Mouse (Mus musculus) erythroid progenitor cell, adult 5-6 weeks (primary cell): ENCODE measurements around the gene Fn3k. TPM values are rescaled to one million over a fixed set of nuclear protein-coding genes. Genes with fewer than 3 reads are reported as not detected.

ENCODE experiments used
- ATAC-seq: replicated peaks from 2 replicates; pipeline ENCODE4 v1.8.0; 2016; ENCODE audit warnings: moderate number of reproducible peaks, mild to moderate bottlenecking, moderate TSS enrichment, inconsistent platforms; ENCODE audit not compliant: poor library complexity, low FRiP score, severe bottlenecking
- total RNA-seq, 2 experiments: library from RNA; stranded (forward) in 1 of 2; stranded (reverse) in 1 of 2; fragments of 150-400 nt in 1 of 2; fragments of 186-747, 209-891 nt in 1 of 2; gene quantifications; 2 replicates each; pipeline versions ENCODE4 v1.2.3 to v1.2.4; 2015 to 2017; ENCODE audit warnings: low replicate concordance in 2 of 2

Gene Fn3k
- 245 and 327 TPM in 2 replicates for total RNA-seq (2015; ENCODE audit: low replicate concordance)
- total RNA-seq (2017; ENCODE audit: low replicate concordance), result 308 and 310 TPM in 2 replicates

DNA sequence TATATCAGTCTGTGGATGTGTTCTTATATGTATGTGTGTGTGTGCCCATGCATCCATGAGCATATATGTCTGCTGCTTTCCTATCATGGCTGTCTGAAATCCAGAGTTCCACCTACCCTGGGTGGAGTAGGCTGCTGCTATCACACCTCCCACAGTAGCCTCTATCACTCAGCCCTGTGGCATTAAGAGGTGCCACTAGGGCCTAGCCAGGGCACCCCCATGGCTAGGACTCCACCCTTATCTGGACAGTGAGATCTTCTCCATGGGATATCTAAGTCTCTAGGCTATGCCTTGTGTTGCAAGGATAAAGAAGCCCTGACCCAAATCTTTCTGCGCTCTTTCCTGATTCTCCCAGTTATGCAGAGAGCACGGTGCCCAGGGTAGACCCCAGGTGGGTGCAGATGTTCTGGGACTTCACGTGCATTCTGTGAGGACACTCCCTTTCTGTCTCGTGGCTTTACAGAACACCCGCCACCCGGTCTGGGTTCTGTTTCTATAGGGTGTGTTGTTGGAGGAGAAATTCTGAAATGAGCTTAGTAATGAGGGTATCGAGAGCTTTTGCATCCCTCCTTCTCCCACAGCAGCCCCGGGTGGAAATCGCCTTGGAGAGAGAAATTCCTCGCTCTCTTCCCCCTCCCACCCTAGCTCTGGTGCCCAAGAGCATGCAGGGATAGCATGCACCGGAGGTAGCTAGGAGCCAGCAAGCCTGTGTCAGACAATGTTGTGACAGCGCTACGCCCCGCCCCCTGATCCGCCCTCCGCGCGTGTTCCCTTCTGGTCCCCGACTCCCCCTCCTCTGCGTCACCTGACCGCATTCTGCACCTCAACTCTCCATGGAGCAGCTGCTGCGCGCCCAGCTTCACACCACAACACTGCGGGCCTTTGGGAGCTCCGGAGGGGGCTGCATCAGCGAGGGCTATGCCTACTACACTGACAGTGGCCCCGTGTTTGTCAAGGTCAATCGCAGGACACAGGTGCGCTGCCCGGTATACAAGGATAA, at the start of gene Fn3k:
Gene Fn3k, plus strand, starts transcription at position 758 of the 1,000 bp plus-strand sequence.
- ATAC-seq, result peak; percentile 74

GRCm38 (mm10) chr11:121387750-121388553, 46.8 kb upstream of the Fn3k start, which contains the start of gene Rab40b:
Gene Rab40b, minus strand, starts transcription at chr11:121388251.
- ATAC-seq, result peak; percentile 93

DNA sequence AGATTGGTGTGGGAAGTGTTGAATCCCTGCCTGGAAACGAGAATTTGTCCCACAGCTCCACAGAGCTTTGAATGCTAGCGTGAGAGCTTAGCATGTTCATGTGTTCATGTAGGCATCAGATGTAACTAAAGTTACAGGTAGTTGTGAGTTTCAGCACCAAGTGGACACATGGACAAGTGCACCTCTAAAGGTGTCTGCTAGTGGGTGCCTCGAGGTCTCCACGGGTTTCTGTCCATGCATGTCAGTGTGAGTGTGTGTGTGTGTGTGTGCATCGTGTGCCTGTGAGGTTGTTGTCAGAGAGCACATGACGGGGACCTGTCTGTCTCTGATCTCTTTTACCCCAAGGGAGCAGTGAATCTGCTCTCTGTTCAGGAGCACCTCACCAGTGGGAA, 46.2 kb upstream of the Fn3k start:
- ATAC-seq, result no peak; the same call in 1 of the 2 replicates

DNA sequence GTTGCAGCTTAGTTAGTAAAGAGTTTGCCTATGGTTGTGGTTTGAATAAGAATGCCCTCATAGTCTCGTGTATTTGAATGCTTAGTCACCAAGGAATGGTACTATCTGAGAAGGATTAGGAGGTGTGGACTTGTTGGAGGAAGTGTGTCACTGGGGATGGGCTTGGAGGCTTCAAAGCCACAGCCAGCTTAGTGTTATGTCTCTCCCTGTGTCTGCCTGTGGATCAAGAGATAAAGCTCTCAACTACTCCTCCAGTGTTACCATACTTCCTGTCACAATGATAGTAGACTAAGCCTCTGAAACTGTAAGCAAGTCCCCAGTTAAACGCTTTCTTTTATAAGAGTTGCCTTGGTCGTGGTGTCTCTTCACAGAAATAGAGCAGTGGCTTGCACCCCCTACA, 43.9 kb upstream of the Fn3k start:
- ATAC-seq, result no peak

- ATAC-seq, result no peak
Measured at GRCm38 (mm10) chr11:121392405-121392804, 42.3 kb upstream of the Fn3k start.

GRCm38 (mm10) chr11:121407366-121408155, 27.2 kb upstream of the Fn3k start:
- no peak for ATAC-seq

GRCm38 (mm10) chr11:121414762-121415161, 20.0 kb upstream of the Fn3k start:
- no peak for ATAC-seq

- ATAC-seq, result no peak
Measured at GRCm38 (mm10) chr11:121415351-121415750, 19.4 kb upstream of the Fn3k start.

GRCm38 (mm10) chr11:121417971-121418370, 16.7 kb upstream of the Fn3k start:
- no peak for ATAC-seq

DNA sequence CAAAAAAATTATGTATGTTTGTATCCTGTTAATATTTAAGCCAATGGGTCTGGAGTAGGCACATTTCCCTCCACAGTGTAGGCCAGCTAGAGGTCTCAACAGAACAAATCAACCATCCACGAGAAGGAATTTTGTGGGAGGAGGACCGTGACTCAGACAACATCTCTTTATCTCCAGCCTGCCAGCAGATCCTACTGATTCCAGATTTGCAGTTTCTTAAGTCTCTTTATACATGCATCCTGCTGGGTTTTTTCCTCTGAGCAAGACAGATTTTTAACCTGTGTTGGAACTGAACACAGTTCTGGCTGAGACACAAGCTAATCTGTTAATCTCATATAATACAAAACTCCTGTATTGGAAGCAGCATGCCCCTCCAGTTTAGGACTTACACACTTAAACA, 15.8 kb upstream of the Fn3k start:
- ATAC-seq, result no peak

DNA sequence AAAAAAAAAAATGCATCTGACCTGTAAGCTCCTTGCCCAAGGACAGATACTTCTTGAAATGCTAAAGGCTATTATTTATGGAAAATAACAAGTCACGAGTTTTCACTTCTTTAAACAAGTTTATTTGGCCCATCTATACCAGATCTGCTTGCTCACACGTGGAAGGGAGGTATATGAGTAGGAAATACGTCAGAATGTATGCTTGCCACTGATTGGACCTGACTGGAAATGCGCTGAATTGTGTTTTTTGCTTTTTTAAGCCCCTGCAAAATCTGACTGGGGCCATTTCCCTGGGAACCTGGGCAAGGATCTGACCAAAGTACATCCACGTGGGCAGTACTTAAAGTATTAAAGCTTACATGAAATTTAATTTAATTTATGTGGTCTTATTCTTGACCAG, 14.3 kb upstream of the Fn3k start:
- no peak for ATAC-seq

DNA sequence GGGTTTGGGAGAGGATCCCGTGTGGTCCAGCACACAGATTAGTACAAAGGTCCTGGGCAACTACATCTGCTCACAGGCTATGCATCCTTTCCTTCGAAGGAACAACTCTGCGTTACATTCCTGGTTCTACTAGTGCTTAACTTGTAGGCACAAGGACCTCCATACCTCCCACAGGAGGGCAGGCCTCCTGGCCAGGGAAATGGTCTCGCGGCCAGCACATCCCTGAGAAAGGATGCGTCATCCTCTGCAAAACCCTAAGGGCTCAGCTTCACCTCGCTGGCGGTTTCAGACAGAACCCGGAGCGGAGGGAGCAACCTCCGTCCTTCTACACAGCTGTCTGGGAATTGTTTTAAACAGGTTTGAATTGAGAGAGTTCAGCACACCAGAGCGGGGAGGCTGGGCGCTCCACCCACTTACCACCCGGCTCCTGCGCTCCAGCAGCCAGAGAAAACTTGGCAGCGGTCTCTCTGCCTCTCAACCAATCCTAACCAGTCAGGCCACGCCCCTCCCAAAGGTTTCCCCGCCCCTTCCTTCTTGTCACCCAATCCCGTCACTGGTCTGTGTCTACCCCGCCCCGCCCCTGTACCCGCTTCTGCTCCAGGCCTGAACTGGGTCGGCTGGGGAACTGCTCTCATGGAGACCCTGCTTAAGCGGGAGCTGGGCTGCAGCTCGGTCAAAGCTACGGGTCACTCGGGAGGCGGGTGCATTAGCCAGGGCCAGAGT, 13.7 kb upstream of the Fn3k start, which contains the start of gene Fn3krp:
Gene Fn3krp, plus strand, starts transcription at position 572 of the 723 bp plus-strand sequence.
- ATAC-seq, result peak; percentile 93

GRCm38 (mm10) chr11:121421553-121422173, 13.1 kb upstream of the Fn3k start:
- ATAC-seq, result peak; percentile 58

DNA sequence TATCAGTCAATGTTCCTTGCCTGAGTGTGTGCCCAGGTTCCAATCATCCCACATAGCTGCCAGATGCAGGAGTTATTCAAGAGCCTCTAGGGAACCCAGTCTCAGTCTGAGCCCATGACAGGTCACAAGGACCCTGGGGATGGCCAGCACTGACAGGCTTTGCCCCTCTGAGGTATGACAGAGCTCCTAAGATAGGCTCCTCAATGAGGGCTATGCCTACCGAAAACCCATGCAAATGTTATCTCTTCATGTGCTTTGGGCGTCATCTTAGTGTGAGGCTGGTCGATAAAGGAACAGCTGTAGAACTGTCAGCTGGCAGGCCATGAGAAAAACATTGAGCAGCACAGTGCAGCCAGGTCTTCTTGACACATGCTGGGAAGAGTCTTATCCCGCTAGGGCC, 1.3 kb upstream of the Fn3k start:
- peak; percentile 60 for ATAC-seq

DNA sequence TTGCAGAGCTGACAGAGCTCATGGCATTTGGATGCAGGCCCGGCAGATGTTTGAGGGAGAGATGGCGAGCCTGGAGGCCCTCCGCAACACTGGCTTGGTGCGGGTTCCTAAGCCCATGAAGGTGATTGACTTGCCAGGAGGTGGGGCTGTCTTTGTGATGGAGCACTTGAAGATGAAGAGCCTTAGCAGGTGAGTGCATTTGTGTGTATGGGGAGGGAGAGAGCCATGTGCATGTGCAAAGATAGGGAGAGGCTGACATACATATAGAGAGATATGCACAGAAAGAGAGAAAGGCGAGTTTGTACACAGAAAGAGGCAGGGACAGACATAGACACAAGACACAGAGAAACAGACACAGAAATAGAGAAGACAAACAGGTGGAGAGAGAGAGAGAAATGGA, 2.5 kb downstream of the Fn3k start:
- ATAC-seq, result peak; percentile 15

DNA sequence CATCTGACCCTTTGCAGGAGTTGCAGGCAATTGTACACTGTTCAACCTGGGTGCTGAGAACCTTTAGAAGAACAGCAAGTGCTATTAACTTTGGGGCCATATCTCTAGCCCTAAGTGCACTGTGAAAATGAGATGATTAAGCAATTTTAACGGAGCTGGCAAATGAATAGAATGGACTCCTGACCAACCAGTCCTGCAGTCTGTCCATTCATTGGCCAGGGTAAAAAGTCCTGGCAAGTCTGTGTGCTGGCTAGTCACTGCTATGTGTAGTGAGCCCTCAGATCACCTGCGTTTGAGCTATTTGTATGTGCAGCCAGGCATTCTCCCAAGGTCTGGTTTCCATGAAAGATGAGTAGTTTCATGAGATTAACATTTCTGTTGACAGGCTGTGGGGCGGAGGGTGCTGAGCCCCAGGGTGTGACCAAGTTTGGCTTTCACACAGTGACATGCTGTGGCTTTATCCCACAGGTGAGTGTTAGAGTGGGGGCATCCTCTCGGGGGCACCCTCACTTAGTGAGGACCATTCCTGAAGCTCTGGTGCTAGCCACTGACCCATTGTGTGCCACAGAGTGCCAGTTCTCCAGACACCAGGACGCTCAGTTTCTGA, 5.1 kb downstream of the Fn3k start:
- ATAC-seq, result no peak

DNA sequence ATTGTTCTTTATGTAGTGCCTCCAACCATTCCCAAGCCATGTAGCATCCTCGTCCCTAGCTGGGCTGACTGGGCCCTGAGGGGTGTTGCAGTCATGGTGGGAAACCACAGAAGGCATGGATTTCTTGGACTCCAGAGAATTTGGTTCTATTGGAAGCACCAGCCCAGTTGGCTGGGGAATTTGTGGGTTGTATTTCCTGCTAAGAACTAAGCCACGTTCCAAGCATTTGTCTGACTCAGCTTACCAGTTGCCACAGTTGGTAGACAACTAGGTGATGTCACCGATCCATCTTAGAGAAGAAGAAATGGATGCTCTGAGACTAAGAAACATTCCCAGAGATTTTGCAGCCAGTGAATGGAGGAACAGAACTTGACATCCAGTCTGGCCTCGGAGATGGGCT, 6.9 kb downstream of the Fn3k start:
- ATAC-seq, result no peak

GRCm38 (mm10) chr11:121442076-121442475, 7.4 kb downstream of the Fn3k start:
- no peak for ATAC-seq
